Mouse (Mus musculus) heart, postnatal 14 days (tissue): ENCODE data around the gene Olfr516. TPM values are rescaled to one million over a fixed set of nuclear protein-coding genes. Genes with fewer than 3 reads are reported as not detected.

ENCODE experiments used
- DNase-seq, 2 experiments: peaks; one replicate each; pipeline ENCODE4 v3.0.0; 2021 to 2022
- intact Hi-C: fragments of 180-260 bp; cut with DNase I; formaldehyde crosslinking; loops from one replicate; pipeline ENCODE4 v1.15.1; 2025
- long read RNA-seq, 2 experiments: library from polyadenylated mRNA; stranded (forward); transcript quantifications; one replicate each; pipeline ENCODE4 v2.0.0; 2021
- total RNA-seq, 2 experiments: library from RNA; stranded (reverse); gene quantifications; 2 replicates each; pipeline ENCODE4 v1.2.3; 2021

The Olfr516 gene
- total RNA-seq = not detected
- long read RNA-seq, experiment 1 = 0 reads
- long read RNA-seq, experiment 2 = 0 reads

- no peak for DNase-seq
- intact Hi-C loops = loop anchor here (5.0 kb wide), 1 partner anchor 82 kb away; the partner anchor contains the start of genes Eif3f and Nlrp10
Observed at GRCm38 (mm10) chr7:108850429-108850828, at the start of gene Olfr516. TSS of gene Olfr516 (minus strand) at chr7:108850529.

DNA sequence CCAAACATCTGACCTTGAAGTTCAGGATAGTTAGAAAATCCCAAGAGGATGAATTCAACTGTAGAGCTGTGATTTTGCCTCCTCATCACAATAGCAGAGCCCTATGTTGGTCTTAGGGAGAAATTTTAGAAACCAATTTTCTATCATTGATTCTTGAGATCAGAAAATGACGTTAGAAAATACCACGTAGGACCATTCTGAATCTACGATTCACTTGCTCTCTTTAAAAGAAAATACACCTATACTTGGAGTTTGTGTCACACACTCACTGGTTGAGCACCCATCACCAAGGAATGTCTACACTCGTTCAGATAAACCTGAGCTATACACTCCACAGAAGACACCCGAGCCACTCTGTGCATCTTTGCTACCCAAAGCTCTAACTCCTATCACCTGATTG lies 44.0 kb upstream of the Olfr516 start, which contains the start of gene Olfr519:
TSS of gene Olfr519 (minus strand) at position 101 of the 400 bp plus-strand sequence.
- intact Hi-C loops = no loop called here
- no peak for DNase-seq

- intact Hi-C loops = no loop called here
- DNase-seq = no peak
Observed at GRCm38 (mm10) chr7:108884906-108885305, 34.6 kb upstream of the Olfr516 start, which contains the start of gene Olfr518. TSS of gene Olfr518 (minus strand) at chr7:108885006.

- no peak for DNase-seq
- intact Hi-C loops = no loop called here
Observed at GRCm38 (mm10) chr7:108872279-108872678, 21.9 kb upstream of the Olfr516 start, which contains the start of gene Olfr517. TSS of gene Olfr517 (minus strand) at chr7:108872379.

DNA sequence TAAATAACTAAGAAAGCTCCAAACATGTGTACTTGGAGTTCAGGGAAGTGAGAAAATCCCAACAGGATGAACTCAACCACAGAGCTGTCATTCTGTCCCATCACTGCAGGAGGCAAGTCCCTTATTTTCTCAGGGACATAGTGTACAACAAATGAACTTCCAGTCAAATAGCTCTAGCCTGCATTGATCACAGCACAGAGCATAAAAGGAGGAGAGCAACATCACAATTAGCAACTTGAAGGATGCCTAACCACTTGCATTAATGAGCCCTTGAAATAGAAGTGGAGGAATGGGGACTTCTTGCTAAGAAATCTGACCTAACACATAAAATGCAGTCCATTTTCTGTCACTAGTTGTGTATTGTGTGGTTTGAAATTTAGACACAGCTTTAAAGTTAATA lies 24.4 kb downstream of the Olfr516 start, which contains the start of gene Olfr514:
TSS of gene Olfr514 (minus strand) at position 101 of the 400 bp plus-strand sequence.
- no peak for DNase-seq
- intact Hi-C loops = no loop called here

- intact Hi-C loops = loop anchor here (2.0 kb wide), 2 partner anchors 120 to 214 kb away; partner anchors contain the start of gene Eif3f
- peak; percentile 4 to 43 for DNase-seq
Observed at GRCm38 (mm10) chr7:108814593-108815215, 35.6 kb downstream of the Olfr516 start.

DNA sequence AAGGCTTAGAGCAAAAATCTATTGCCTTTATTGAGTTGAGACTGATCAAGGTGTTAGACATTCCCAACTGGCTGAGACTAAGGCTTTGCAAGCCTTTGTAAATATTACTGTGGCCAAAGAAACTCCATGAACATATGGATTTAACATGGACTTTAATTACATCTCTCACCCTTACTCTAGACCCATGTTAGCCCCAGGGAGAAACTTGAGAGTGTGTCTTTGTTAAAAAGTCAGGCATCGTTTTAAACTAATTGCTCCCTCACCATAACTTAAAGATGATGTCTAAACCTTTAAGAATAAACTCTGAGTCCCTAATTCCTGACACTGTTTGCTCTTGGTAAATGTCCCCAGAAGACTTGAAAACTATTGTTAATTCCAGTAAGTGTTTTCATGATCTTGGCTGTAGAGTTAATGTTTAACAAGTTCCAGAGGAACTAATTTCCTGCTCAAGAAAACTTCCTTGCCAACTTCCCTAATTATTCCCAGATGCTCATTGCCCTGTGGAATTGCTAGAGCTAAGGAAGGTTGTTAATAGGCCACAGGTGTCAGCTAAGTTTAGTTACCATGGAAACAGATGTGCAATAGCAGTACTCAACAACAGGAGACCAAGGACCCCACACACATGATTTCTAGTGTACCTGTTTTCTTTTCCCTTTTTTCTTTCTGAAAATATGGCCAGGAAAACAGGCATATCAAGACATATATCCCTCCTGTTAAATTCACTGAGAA lies 53.0 kb downstream of the Olfr516 start:
- DNase-seq = no peak
- intact Hi-C loops = no loop called here

Other genes starting within 250 kb of the Olfr516 start
- gene Olfr506, start 239.7 kb downstream of the Olfr516 start, total RNA-seq = not detected
- not detected for gene Olfr507, start 228.7 kb downstream of the Olfr516 start, total RNA-seq
- gene Olfr508, start 220.5 kb downstream of the Olfr516 start, total RNA-seq = not detected
- gene Olfr509, start 198.6 kb downstream of the Olfr516 start, total RNA-seq = not detected
- not detected for gene Olfr510, start 184.1 kb downstream of the Olfr516 start, total RNA-seq
- gene Olfr512, start 137.2 kb downstream of the Olfr516 start, total RNA-seq = not detected
- gene Olfr513, start 99.6 kb downstream of the Olfr516 start, total RNA-seq = not detected
- gene Olfr514, start 24.5 kb downstream of the Olfr516 start, total RNA-seq = not detected
- gene Olfr517, start 21.9 kb upstream of the Olfr516 start, total RNA-seq = not detected
- gene Olfr518, start 34.5 kb upstream of the Olfr516 start, total RNA-seq = not detected
- gene Olfr519, start 43.9 kb upstream of the Olfr516 start, total RNA-seq = not detected
- gene Nlrp10, start 79.6 kb upstream of the Olfr516 start, total RNA-seq = 10 to 100 TPM; 16.4 to 17.9 TPM
- gene Eif3f, start 83.9 kb upstream of the Olfr516 start, total RNA-seq = 10 to 100 TPM; 90.2 to 92.6 TPM
- under 1 TPM; 0.46 to 0.48 TPM for gene Tub, start 99.8 kb upstream of the Olfr516 start, total RNA-seq
- under 1 TPM; 0.55 to 0.95 TPM for gene Ric3, start 232.8 kb upstream of the Olfr516 start, total RNA-seq